Mouse (Mus musculus) midbrain, embryonic 11.5 days (tissue): ENCODE results near the gene Arid5b. TPM values are rescaled to one million over a fixed set of nuclear protein-coding genes. Genes with fewer than 3 reads are reported as not detected.

ENCODE experiments used
- ATAC-seq: fragments of 200-750 bp; cut with Nextera tagmentation; 2 replicates; pipeline ENCODE4 v1.8.0; 2017; ENCODE audit warnings: moderate TSS enrichment, moderate library complexity; ENCODE audit not compliant: low FRiP score
- DNase-seq: peaks from one replicate; pipeline ENCODE4 v3.0.0; 2015; ENCODE audit warnings: low spot score; ENCODE audit errors: missing footprints
- H3K27ac ChIP-seq: fragments of 300-500 bp; sonication (generic); 2 replicates; pipeline ENCODE4 v1.5.1; 2014; ENCODE audit warnings: low read depth, low read length
- H3K27me3 ChIP-seq: fragments of 300-500 bp; sonication (generic); 2 replicates; pipeline ENCODE4 v1.6.1; 2014; ENCODE audit warnings: mild to moderate bottlenecking, low read length, moderate library complexity, mixed read lengths; ENCODE audit not compliant: control insufficient read depth, insufficient read depth
- H3K36me3 ChIP-seq: fragments of 300-500 bp; sonication (generic); 2 replicates; pipeline ENCODE4 v1.6.1; 2014; ENCODE audit warnings: mild to moderate bottlenecking, low read length, moderate library complexity, mixed read lengths; ENCODE audit not compliant: control insufficient read depth, insufficient read depth
- H3K4me1 ChIP-seq: fragments of 300-500 bp; sonication (generic); 2 replicates; pipeline ENCODE4 v1.6.1; 2014; ENCODE audit warnings: low read length; ENCODE audit not compliant: control insufficient read depth, insufficient read depth
- H3K4me2 ChIP-seq: fragments of 300-500 bp; sonication (generic); 2 replicates; pipeline ENCODE4 v1.6.1; 2014; ENCODE audit warnings: mild to moderate bottlenecking, moderate library complexity
- H3K4me3 ChIP-seq: fragments of 300-500 bp; sonication (generic); 2 replicates; pipeline ENCODE4 v1.5.1; 2014; ENCODE audit warnings: low read depth, low read length
- H3K9ac ChIP-seq: fragments of 300-500 bp; sonication (generic); 2 replicates; pipeline ENCODE4 v1.6.1; 2014; ENCODE audit warnings: low read length
- H3K9me3 ChIP-seq: fragments of 300-500 bp; sonication (generic); 2 replicates; pipeline ENCODE4 v1.6.1; 2016; ENCODE audit warnings: low read length; ENCODE audit not compliant: control insufficient read depth
- WGBS: fragments of 180-500 bp; shearing (Covaris S2); extraction: QIAGEN DNeasy Blood & Tissue Kit; methylation state at CpG from one replicate; pipeline ENCODE4 v1.1.7; 2014; 5-methylcytosine and 5-hydroxymethylcytosine counted together
- polyA plus RNA-seq: library from polyadenylated mRNA; unstranded; fragments of >200 nt; fragmentation: Nextera tagmentation; extraction: Ambion mirVana; gene quantifications from 2 replicates; pipeline ENCODE4 v1.2.1, GENCODE M21; 2014

Arid5b gene
- polyA plus RNA-seq, 1 experiment from 2014 or later: 13.4 TPM

DNA sequence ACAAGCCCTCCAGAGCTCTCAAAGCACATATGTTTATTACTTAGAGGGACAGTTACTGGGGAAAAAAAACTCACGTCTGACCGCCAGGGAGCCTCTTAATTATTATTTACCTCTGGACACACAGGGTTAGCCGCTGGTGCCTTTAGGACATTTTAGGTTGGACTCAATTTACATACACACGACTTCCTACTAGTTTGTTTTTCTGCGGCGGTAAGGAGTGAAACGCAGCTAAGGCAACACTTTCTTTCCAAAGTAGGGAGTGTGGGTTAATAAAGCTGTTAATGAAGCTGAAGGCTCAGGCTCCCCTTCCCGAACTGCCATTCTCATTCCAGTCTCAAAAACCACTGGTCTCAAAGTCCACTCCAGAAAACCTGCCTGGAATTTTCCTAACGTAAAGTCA, 142.5 kb downstream of the Arid5b start:
- ATAC-seq: no peak
- no peak overlapping the region for H3K27ac ChIP-seq

DNA sequence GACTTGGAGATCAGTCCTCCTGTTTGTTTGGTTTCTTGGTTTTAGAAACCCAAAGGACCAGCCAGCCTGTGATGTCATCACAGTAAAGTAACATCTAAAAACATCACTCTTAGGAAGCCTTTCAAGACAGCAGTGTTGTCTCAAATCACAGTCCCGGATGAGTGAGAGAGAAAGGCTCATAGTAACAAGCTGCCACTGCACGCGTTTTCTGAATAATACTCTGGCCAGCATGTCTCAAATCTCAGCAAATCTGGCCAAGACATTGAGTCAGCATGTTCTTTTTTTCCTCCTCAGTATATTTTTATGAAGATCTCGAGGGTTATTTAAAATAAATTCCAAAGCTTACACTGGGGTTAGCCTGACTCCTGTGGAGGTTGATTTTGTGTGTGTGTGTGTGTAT, 143.1 kb downstream of the Arid5b start:
- Histone ChIP-seq H3K4me2 (peak overlapping the region; percentile 45), H3K27me3 (no peaks in the 10 kb centered on the region), H3K9me3 (peaks cover 4% of the 10 kb centered on the region; the same call in 1 of the 2 replicates), H3K9ac (no peak overlapping the region; the same call in 1 of the 2 replicates), H3K4me3 (no peak overlapping the region), H3K36me3 (no peaks in the 10 kb centered on the region), H3K4me1 (peaks cover 15% of the 10 kb centered on the region), H3K27ac (no peak overlapping the region)
- 41% methylated on average over 4 of the region's 4 CpGs for WGBS
- DNase-seq: no peak
- ATAC-seq: no peak

More for the DNA sequence above, 142.5 kb downstream of the Arid5b start:
- Histone ChIP-seq H3K9me3 (peaks cover 4% of the 10 kb centered on the region; the same call in 1 of the 2 replicates), H3K27me3 (no peaks in the 10 kb centered on the region), H3K9ac (peak overlapping the region; percentile 31; the same call in 1 of the 2 replicates), H3K36me3 (no peaks in the 10 kb centered on the region), H3K4me1 (peaks cover 15% of the 10 kb centered on the region), H3K4me2 (peak overlapping the region; percentile 45), H3K4me3 (peak overlapping the region; percentile 10)
- no peak for DNase-seq
- WGBS: 5% methylated on average over 9 of the region's 9 CpGs

DNA sequence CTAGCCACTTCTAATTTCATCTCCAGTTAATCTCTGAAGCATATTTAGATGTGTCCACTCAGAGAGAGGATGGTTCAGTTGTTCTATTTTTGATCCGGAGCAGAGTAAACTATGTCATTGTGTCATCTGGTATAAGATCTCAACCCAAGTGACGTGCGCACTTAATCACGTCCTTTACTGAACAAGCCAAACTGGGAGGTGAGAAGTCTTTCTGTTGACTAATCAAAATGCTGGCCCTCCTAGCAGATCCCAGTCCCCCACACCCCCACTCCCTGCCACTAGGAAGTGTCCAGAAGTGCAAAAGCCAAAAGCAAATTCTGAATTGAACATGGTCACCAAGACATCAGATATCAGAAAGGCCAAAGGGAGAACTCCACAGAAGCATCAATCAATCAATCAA, 144.0 kb downstream of the Arid5b start:
- H3K4me2 ChIP-seq: no peak overlapping the region
- H3K4me1 ChIP-seq: peaks cover 15% of the 10 kb centered on the region
- no peak overlapping the region for H3K4me3 ChIP-seq
- no peaks in the 10 kb centered on the region for H3K27me3 ChIP-seq
- 84% methylated on average over 4 of the region's 4 CpGs for WGBS
- DNase-seq (no peak), ATAC-seq (no peak)
- peaks cover 4% of the 10 kb centered on the region; the same call in 1 of the 2 replicates for H3K9me3 ChIP-seq
- H3K36me3 ChIP-seq: no peaks in the 10 kb centered on the region
- H3K27ac ChIP-seq: no peak overlapping the region
- no peak overlapping the region for H3K9ac ChIP-seq

DNA sequence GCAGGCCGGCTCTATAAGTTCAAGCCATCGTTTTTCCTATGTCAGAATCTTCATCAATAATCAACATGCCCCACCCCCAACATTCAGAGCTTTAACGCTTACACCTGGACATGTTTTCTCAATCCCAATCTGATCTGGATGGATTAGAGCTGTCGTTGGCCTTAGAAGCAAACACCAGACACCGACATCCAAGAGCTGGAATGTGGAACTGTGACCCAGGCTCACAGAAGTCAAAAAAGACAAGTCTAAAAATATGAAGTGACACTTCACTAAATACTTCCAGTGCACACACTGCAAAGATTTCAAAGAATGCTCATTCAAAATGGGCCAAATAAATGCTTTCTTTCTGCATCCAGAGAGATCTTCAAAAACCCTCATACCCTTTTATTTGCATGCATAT, 144.5 kb downstream of the Arid5b start:
- Histone ChIP-seq H3K4me1 (peaks cover 15% of the 10 kb centered on the region), H3K9ac (no peak overlapping the region), H3K27ac (no peak overlapping the region), H3K9me3 (peaks cover 4% of the 10 kb centered on the region; the same call in 1 of the 2 replicates), H3K4me2 (no peak overlapping the region), H3K36me3 (no peaks in the 10 kb centered on the region), H3K4me3 (no peak overlapping the region), H3K27me3 (no peaks in the 10 kb centered on the region)
- 72% methylated on average over 5 of the region's 5 CpGs for WGBS
- ATAC-seq (no peak), DNase-seq (no peak)

DNA sequence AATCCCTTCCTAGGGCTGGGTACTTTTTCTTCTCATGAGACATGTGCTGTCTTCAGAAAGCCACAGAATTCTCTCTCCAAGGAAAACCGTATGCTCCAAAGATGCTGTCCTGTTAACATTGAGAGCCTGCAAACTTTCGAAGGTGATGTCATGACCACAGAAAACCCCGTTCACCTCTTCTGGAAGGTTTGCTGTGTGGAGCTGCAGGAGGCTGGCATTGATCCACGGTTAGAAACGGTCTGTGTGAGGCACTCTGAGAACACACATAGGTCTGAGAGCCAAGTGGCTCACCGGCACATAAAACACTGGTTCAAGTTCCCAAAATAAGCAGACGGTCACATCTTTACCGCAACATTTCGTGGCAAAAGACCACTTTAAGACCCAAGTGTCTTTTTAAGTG, 145.9 kb downstream of the Arid5b start:
- peaks cover 17% of the 10 kb centered on the region for H3K4me1 ChIP-seq
- 95% methylated on average over 9 of the region's 9 CpGs for WGBS
- H3K4me2 ChIP-seq: no peak overlapping the region
- DNase-seq: peak; percentile 37
- no peak for ATAC-seq
- H3K27me3 ChIP-seq: no peaks in the 10 kb centered on the region
- H3K36me3 ChIP-seq: no peaks in the 10 kb centered on the region
- no peak overlapping the region for H3K9ac ChIP-seq
- H3K27ac ChIP-seq: no peak overlapping the region
- no peaks in the 10 kb centered on the region for H3K9me3 ChIP-seq
- H3K4me3 ChIP-seq: no peak overlapping the region

DNA sequence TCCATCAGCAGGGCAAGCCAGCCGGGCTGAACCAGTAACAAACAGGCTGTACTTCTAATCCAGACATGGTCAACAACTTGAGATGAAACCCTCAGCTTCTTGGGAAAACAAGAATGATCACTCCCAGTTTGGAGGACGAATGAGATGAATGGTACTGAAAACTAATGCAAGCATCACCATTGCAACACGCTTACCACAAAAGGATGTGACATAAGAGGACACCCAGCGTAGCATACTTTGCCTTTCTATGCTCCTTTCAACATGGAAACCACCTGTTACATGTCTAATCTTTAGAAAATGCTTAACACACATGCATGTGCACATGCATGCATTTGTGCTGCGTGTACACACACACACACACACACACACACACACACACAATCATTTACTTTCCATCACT, 146.4 kb downstream of the Arid5b start:
- Histone ChIP-seq H3K9me3 (no peaks in the 10 kb centered on the region), H3K27ac (no peak overlapping the region), H3K36me3 (no peaks in the 10 kb centered on the region), H3K9ac (no peak overlapping the region), H3K4me1 (peaks cover 14% of the 10 kb centered on the region), H3K27me3 (no peaks in the 10 kb centered on the region), H3K4me2 (no peak overlapping the region), H3K4me3 (no peak overlapping the region)
- WGBS: 92% methylated on average over 5 of the region's 5 CpGs
- DNase-seq: peak; percentile 54
- ATAC-seq: no peak

DNA sequence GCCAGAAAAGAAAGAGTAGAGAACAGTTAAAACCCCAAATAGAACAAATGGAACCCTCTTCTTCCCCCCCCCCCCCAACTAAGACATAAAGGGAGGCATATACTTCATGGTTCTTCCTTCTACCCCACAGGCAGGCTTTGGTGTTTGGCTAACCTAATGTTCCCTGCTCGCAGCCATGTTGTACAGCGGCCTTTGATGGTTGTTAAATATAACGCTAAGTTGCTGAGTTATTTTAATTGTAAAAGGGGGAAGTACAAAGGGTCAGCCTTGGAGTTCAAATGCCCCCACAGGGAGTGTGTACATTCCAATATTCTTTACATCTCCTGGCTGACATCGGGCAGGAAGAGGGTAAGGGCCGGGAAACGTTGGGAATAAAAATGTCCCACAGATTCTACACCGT, 148.9 kb downstream of the Arid5b start:
- DNase-seq: peak; percentile 69
- Histone ChIP-seq H3K4me2 (no peak overlapping the region), H3K27ac (no peak overlapping the region), H3K27me3 (no peaks in the 10 kb centered on the region), H3K4me1 (peaks cover 5% of the 10 kb centered on the region; the same call in 1 of the 2 replicates), H3K9me3 (no peaks in the 10 kb centered on the region), H3K4me3 (no peak overlapping the region), H3K9ac (no peak overlapping the region), H3K36me3 (no peaks in the 10 kb centered on the region)
- no peak for ATAC-seq
- WGBS: 76% methylated on average over 7 of the region's 7 CpGs

DNA sequence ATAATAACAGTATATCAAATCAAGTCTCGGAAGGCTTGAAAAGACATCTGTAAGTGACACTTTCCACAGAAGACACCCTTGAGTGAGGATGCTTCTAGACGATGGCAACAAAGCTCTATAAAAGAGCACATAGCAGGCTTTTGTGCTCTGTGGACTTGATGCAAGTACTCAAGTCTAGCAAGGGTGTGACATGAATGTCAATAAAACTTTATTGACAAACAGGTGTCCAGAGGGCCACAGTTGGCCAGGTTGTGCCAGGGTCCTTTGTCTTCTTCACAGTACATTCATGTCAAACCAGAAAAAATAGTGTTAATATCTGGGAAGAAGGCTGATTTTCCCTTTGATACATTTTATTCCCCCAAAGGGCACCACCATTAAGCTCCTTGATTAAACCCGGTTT, 149.5 kb downstream of the Arid5b start:
- ATAC-seq (no peak), DNase-seq (peak; percentile 19)
- Histone ChIP-seq H3K4me2 (no peak overlapping the region), H3K9me3 (no peaks in the 10 kb centered on the region), H3K27ac (no peak overlapping the region), H3K36me3 (no peaks in the 10 kb centered on the region), H3K4me1 (peaks cover 5% of the 10 kb centered on the region; the same call in 1 of the 2 replicates), H3K4me3 (no peak overlapping the region), H3K27me3 (no peaks in the 10 kb centered on the region), H3K9ac (no peak overlapping the region)
- WGBS: 88% methylated on average over 3 of the region's 3 CpGs

DNA sequence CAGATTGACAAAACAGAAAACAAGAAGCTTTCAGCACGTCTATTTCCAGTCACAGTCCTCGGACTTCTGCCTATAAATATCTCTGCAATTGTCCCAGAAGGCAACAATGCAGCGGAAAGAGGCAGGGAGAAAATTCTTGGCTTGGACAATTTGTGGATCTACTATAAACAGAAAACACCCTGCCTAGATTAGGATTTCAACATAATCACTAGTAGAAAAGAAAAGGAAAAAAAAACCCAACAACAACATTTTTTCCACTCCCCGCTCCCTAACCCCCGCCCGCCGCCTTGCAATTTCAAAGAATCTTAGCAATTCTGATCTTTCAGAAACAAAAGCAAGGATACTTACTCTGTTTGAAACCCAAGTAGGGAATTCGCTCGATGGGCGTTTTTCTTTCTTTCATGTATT, 150.1 kb downstream of the Arid5b start:
- no peak overlapping the region for H3K4me2 ChIP-seq
- no peaks in the 10 kb centered on the region for H3K27me3 ChIP-seq
- ATAC-seq (no peak), DNase-seq (peak; percentile 67)
- peaks cover 5% of the 10 kb centered on the region; the same call in 1 of the 2 replicates for H3K4me1 ChIP-seq
- H3K27ac ChIP-seq: no peak overlapping the region
- WGBS: 66% methylated on average over 10 of the region's 10 CpGs
- H3K4me3 ChIP-seq: no peak overlapping the region
- H3K9ac ChIP-seq: no peak overlapping the region
- H3K9me3 ChIP-seq: no peaks in the 10 kb centered on the region
- H3K36me3 ChIP-seq: no peaks in the 10 kb centered on the region
